Mouse (Mus musculus): ENCODE results near the gene March6.

DNA sequence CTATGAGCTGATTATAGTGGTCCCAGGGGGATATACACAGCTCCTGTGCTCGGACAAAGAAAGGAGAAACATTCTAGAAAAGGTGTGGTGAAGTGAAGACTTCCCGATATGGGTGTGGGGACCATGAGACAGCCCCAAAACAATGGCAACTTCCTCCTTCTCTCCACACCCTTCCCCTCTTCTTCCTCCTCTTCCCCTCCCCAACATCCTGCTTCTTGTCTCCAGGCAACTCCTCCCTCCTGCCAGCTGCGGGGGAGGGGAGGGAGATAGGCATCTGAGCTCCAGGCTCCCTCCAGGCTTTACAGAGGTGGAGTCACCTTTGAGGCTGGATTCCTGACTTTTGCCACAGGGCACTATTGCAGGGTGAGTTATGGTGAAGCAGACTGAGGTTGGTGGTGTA lies 117.9 kb downstream of the March6 start:
- TF ChIP-seq CTCF (conservative IDR thresholded peaks at IDR 0.05; ENCODE audit: insufficient read depth, insufficient read length, low read depth, low read length) (no peak), POLR2A (IDR thresholded peaks at IDR 0.05; ENCODE audit: low read depth, low read length) (no peak)

Measured in kidney, adult 2 months (tissue).